8 mouse cellular contexts compared by ENCODE assay signal in genomic region chr9:78395630-78396351, GRCm38 (mm10). TPM values are rescaled to one million over a fixed set of nuclear protein-coding genes. Genes with fewer than 3 reads are reported as not detected.
DNase-seq lines count a peak whose midpoint lies in the region; ATAC-seq and TF ChIP-seq lines count a peak whose summit lies in the region.

Gene Ddx43 (plus strand): TSS chr9:78395777.

- H3K4me2 ChIP-seq in intestine, embryonic 14.5 days (ENCODE audit: low read length), result peak within 1 kb of the TSS; percentile 63
- H3K4me2 ChIP-seq in limb, embryonic 13.5 days (replicated peaks), result peak within 1 kb of the TSS; percentile 67
- peak within 1 kb of the TSS; percentile 56 for H3K4me2 ChIP-seq in midbrain, embryonic 13.5 days (replicated peaks)

- peaks cover 53% of the 10 kb centered on the region for H3K27me3 ChIP-seq in intestine, embryonic 14.5 days (replicated peaks; ENCODE audit: control insufficient read depth, insufficient read depth, low read length)
- H3K27me3 ChIP-seq in limb, embryonic 13.5 days, result peaks cover 82% of the 10 kb centered on the region
- peaks cover 69% of the 10 kb centered on the region for H3K27me3 ChIP-seq in midbrain, embryonic 13.5 days
- peaks cover 12% of the 10 kb centered on the region for H3K27me3 ChIP-seq in spleen, adult 2 months (ENCODE audit: control insufficient read depth, insufficient read depth, low read length)

- no peaks in the 10 kb centered on the region for H3K4me1 ChIP-seq in intestine, embryonic 14.5 days (replicated peaks; ENCODE audit: control insufficient read depth, insufficient read depth, low read length)
- H3K4me1 ChIP-seq in limb, embryonic 13.5 days, result 0 out of 2 replicates have a peak, but pooled peaks cover 8% of the 10 kb centered on the region
- H3K4me1 ChIP-seq in midbrain, embryonic 13.5 days (replicated peaks), result peaks cover 11% of the 10 kb centered on the region
- peaks cover 8% of the 10 kb centered on the region for H3K4me1 ChIP-seq in spleen, adult 2 months (ENCODE audit: control insufficient read depth, insufficient read depth, insufficient read length)

- TF ChIP-seq CTCF in brain, embryonic 14.5 days (IDR thresholded peaks at IDR 0.05; ENCODE audit: borderline replicate concordance, extremely low read depth, insufficient read depth, insufficient read length), result no peak
- no peak for TF ChIP-seq CTCF in spleen, adult 2 months (IDR thresholded peaks at IDR 0.05; ENCODE audit: extremely low read depth, insufficient read depth, insufficient read length, insufficient replicate concordance)

- peak; percentile 87 for DNase-seq in ES-CJ7 (ENCODE audit: low read depth, low spot score)
- DNase-seq in brain, embryonic 14.5 days (ENCODE audit: low read depth), result peak; percentile 92
- DNase-seq in gastrocnemius, postnatal 4 days (ENCODE audit: low spot score in 2 of 2), result peak; percentile 18 to 30
- DNase-seq in intestine, embryonic 14.5 days (ENCODE audit: low spot score), result peak; percentile 81
- peak in 1 of 2 experiments; percentile 24 for DNase-seq in spleen, adult 2 months (ENCODE audit: low read depth in 1 of 2, low spot score in 2 of 2)

- TF ChIP-seq POLR2A in brain, embryonic 14.5 days (IDR thresholded peaks at IDR 0.05; ENCODE audit: borderline replicate concordance, extremely low read depth, insufficient read depth, insufficient read length, poor library complexity, severe bottlenecking), result no peak
- no peak for TF ChIP-seq POLR2A in spleen, adult 2 months (IDR thresholded peaks at IDR 0.05; ENCODE audit: low read depth, low read length)

- ATAC-seq in intestine, embryonic 14.5 days (replicated peaks; ENCODE audit: low FRiP score, low TSS enrichment, low read depth), result peak; percentile 90
- ATAC-seq in limb, embryonic 13.5 days (ENCODE audit: low FRiP score, low read depth), result peak; percentile 90
- peak; percentile 99 for ATAC-seq in midbrain, embryonic 13.5 days
- ATAC-seq in erythroblast, adult 5-6 weeks (replicated peaks; ENCODE audit: low FRiP score, poor library complexity, severe bottlenecking), result no peak

- H3K36me3 ChIP-seq in intestine, embryonic 14.5 days (ENCODE audit: control insufficient read depth, insufficient read depth, low read length), result no peaks in the 10 kb centered on the region
- no peaks in the 10 kb centered on the region for H3K36me3 ChIP-seq in limb, embryonic 13.5 days
- H3K36me3 ChIP-seq in midbrain, embryonic 13.5 days, result no peaks in the 10 kb centered on the region
- H3K36me3 ChIP-seq in spleen, adult 2 months (ENCODE audit: control insufficient read depth, insufficient read depth, low read length), result no peaks in the 10 kb centered on the region

- no peaks in the 10 kb centered on the region for H3K9me3 ChIP-seq in intestine, embryonic 14.5 days (ENCODE audit: control insufficient read depth, low read length)
- no peaks in the 10 kb centered on the region for H3K9me3 ChIP-seq in limb, embryonic 13.5 days
- H3K9me3 ChIP-seq in midbrain, embryonic 13.5 days, result no peaks in the 10 kb centered on the region

- 2% methylated on average over 74 of the region's 93 CpGs for WGBS in intestine, embryonic 14.5 days
- WGBS in limb, embryonic 13.5 days, result 3% methylated on average over 86 of the region's 93 CpGs
- WGBS in midbrain, embryonic 13.5 days, result 7% methylated on average over 89 of the region's 93 CpGs
- 2% methylated on average over 92 of the region's 93 CpGs for WGBS in spleen, adult 2 months

- 0 out of 2 replicates have a peak within 1 kb of the TSS, but pooled peaks have one; percentile 30 for H3K9ac ChIP-seq in intestine, embryonic 14.5 days (ENCODE audit: low read length)
- H3K9ac ChIP-seq in limb, embryonic 13.5 days, result peak within 1 kb of the TSS; percentile 59
- H3K9ac ChIP-seq in midbrain, embryonic 13.5 days (replicated peaks), result peak within 1 kb of the TSS; percentile 42; the same call in 1 of the 2 replicates

- H3K4me3 ChIP-seq in intestine, embryonic 14.5 days (ENCODE audit: low read depth, low read length), result peak within 1 kb of the TSS; percentile 40
- peak within 1 kb of the TSS; percentile 46 for H3K4me3 ChIP-seq in limb, embryonic 13.5 days
- peak within 1 kb of the TSS; percentile 48 for H3K4me3 ChIP-seq in midbrain, embryonic 13.5 days (replicated peaks)
- peak within 1 kb of the TSS; percentile 58; the same call in 1 of the 2 replicates for H3K4me3 ChIP-seq in spleen, adult 2 months (ENCODE audit: extremely low read depth, insufficient read depth, insufficient read length)

- no peak within 1 kb of the TSS for H3K27ac ChIP-seq in intestine, embryonic 14.5 days (ENCODE audit: low read depth)
- H3K27ac ChIP-seq in limb, embryonic 13.5 days, result no peak within 1 kb of the TSS
- no peak within 1 kb of the TSS for H3K27ac ChIP-seq in midbrain, embryonic 13.5 days
- H3K27ac ChIP-seq in spleen, adult 2 months (ENCODE audit: insufficient read depth, low read length), result no peak within 1 kb of the TSS

RNA-seq across cellular contexts. Expression of gene Ddx43, which starts in this region (rescaled TPM):
- polyA plus RNA-seq in brain, embryonic 14.5 days (2012; rRNA removed), result 0.27 and 0.42 TPM in 2 replicates
- total RNA-seq in gastrocnemius, postnatal 4 days (2021), result under 1 TPM; 0.12 to 0.18 TPM
- 0.54 and 0.86 TPM in 2 replicates for polyA plus RNA-seq in intestine, embryonic 14.5 days (2014; fragmentation: Nextera tagmentation; extraction: Ambion mirVana)
- 0.40 and 0.46 TPM in 2 replicates for polyA plus RNA-seq in limb, embryonic 13.5 days (2015; fragmentation: Nextera tagmentation; extraction: Ambion mirVana)
- 0.28 and 0.31 TPM in 2 replicates for polyA plus RNA-seq in midbrain, embryonic 13.5 days (2015; fragmentation: Nextera tagmentation; extraction: Ambion mirVana)
- 0.12 and 0.15 TPM in 2 replicates for polyA plus RNA-seq in spleen, adult 2 months (2012; rRNA removed)
- total RNA-seq in erythroblast, adult 5-6 weeks (2015; ENCODE audit: low replicate concordance), result not detected in 2 replicates
- not detected in 2 replicates for total RNA-seq in erythroblast, adult 5-6 weeks (2017; ENCODE audit: low replicate concordance)

Comparison
In these comparisons a context has a peak if more than half of its experiments do, and no peak if none do; other contexts are left out.
1. Peak in DNase-seq in brain, embryonic 14.5 days; RNA of the gene not detected or under 1 TPM.
2. Peak in DNase-seq in gastrocnemius, postnatal 4 days; RNA of the gene not detected or under 1 TPM.
3. Peak in DNase-seq, ATAC-seq, H3K4me3 ChIP-seq, H3K9ac ChIP-seq and H3K4me2 ChIP-seq in intestine, embryonic 14.5 days; RNA of the gene not detected or under 1 TPM.
4. Peak in ATAC-seq, H3K4me3 ChIP-seq, H3K9ac ChIP-seq and H3K4me2 ChIP-seq in limb, embryonic 13.5 days; RNA of the gene not detected or under 1 TPM.
5. Peak in ATAC-seq, H3K4me3 ChIP-seq, H3K9ac ChIP-seq and H3K4me2 ChIP-seq in midbrain, embryonic 13.5 days; RNA of the gene not detected or under 1 TPM.